Mouse (Mus musculus) c-Kit-negative CD71-positive TER-119-positive erythroid progenitor cells, embryonic 14.5 days (primary cell): ENCODE results near the gene Eml2.

ENCODE experiments used
- DNase-seq: peaks from one replicate; pipeline ENCODE4 v3.0.0-alpha.2; 2013; ENCODE audit warnings: low read depth, low spot score

Gene Eml2

GRCm38 (mm10) chr7:19202065-19202850 is 26.0 kb downstream of the Eml2 start:
- DNase-seq = no peak

GRCm38 (mm10) chr7:19208201-19208910 is 32.1 kb downstream of the Eml2 start:
- DNase-seq = no peak

GRCm38 (mm10) chr7:19208944-19209472 is 32.8 kb downstream of the Eml2 start:
- no peak for DNase-seq

GRCm38 (mm10) chr7:19209494-19209893 is 33.3 kb downstream of the Eml2 start:
- DNase-seq = no peak

- no peak for DNase-seq
These were observed 33.8 kb downstream of the Eml2 start for GRCm38 (mm10) chr7:19210010-19210409.

GRCm38 (mm10) chr7:19211041-19211675 is 34.9 kb downstream of the Eml2 start:
- DNase-seq = no peak

- DNase-seq = no peak
These were observed 36.0 kb downstream of the Eml2 start, which contains the start of gene Gpr4 for GRCm38 (mm10) chr7:19211996-19212755. TSS of gene Gpr4 (plus strand) at chr7:19212538.

- DNase-seq = no peak
These were observed 37.2 kb downstream of the Eml2 start for GRCm38 (mm10) chr7:19213385-19213784.

GRCm38 (mm10) chr7:19214369-19214768 is 38.1 kb downstream of the Eml2 start:
- no peak for DNase-seq

- no peak for DNase-seq
These were observed 38.7 kb downstream of the Eml2 start for GRCm38 (mm10) chr7:19214940-19215339.

GRCm38 (mm10) chr7:19217492-19217891 is 41.3 kb downstream of the Eml2 start:
- DNase-seq = no peak

- no peak for DNase-seq
These were observed 41.7 kb downstream of the Eml2 start for GRCm38 (mm10) chr7:19217944-19218343.

GRCm38 (mm10) chr7:19220061-19220460 is 43.8 kb downstream of the Eml2 start:
- no peak for DNase-seq

GRCm38 (mm10) chr7:19222189-19222588 is 46.0 kb downstream of the Eml2 start:
- DNase-seq = no peak

- no peak for DNase-seq
These were observed 46.7 kb downstream of the Eml2 start for GRCm38 (mm10) chr7:19222875-19223274.

GRCm38 (mm10) chr7:19224933-19225332 is 48.7 kb downstream of the Eml2 start:
- DNase-seq = peak; percentile 53

- DNase-seq = peak; percentile 42
These were observed 50.9 kb downstream of the Eml2 start for GRCm38 (mm10) chr7:19226817-19227797.

- peak; percentile 99 for DNase-seq
These were observed 51.9 kb downstream of the Eml2 start, which contains the start of gene Opa3 for GRCm38 (mm10) chr7:19227883-19228792. TSS of gene Opa3 (plus strand) at chr7:19228334.

- DNase-seq = no peak
These were observed 52.5 kb downstream of the Eml2 start for GRCm38 (mm10) chr7:19228793-19229148.
